Mouse (Mus musculus) B cell, adult 2 months (primary cell): ENCODE measurements around the gene Osbpl3.

Experiments
- DNase-seq, 2 experiments: peaks; one replicate each; pipeline ENCODE4 v3.0.0; 2022

Osbpl3 gene

GRCm38 (mm10) chr6:50368502-50369292 lies 87.3 kb downstream of the Osbpl3 start:
- no peak for DNase-seq

- no peak for DNase-seq
These were observed 88.2 kb downstream of the Osbpl3 start for GRCm38 (mm10) chr6:50367836-50368235.

GRCm38 (mm10) chr6:50366724-50367123 lies 89.3 kb downstream of the Osbpl3 start:
- DNase-seq, result no peak

GRCm38 (mm10) chr6:50366319-50366718 lies 89.7 kb downstream of the Osbpl3 start:
- DNase-seq, result no peak

- DNase-seq, result no peak
These were observed 91.6 kb downstream of the Osbpl3 start for GRCm38 (mm10) chr6:50364364-50364763.

GRCm38 (mm10) chr6:50363385-50363784 lies 92.6 kb downstream of the Osbpl3 start:
- DNase-seq, result no peak

- no peak for DNase-seq
These were observed 93.2 kb downstream of the Osbpl3 start for GRCm38 (mm10) chr6:50362704-50363261.

- no peak for DNase-seq
These were observed 93.8 kb downstream of the Osbpl3 start for GRCm38 (mm10) chr6:50362196-50362595.

GRCm38 (mm10) chr6:50358104-50358679 lies 97.8 kb downstream of the Osbpl3 start:
- no peak for DNase-seq

GRCm38 (mm10) chr6:50354688-50355660 lies 101.0 kb downstream of the Osbpl3 start:
- no peak for DNase-seq

- peak; percentile 35 to 37 for DNase-seq
These were observed 103.2 kb downstream of the Osbpl3 start for GRCm38 (mm10) chr6:50352812-50353211.

GRCm38 (mm10) chr6:50350911-50351310 lies 105.1 kb downstream of the Osbpl3 start:
- DNase-seq, result no peak

- DNase-seq, result no peak
These were observed 107.4 kb downstream of the Osbpl3 start for GRCm38 (mm10) chr6:50348619-50349018.

- DNase-seq, result no peak
These were observed 109.8 kb downstream of the Osbpl3 start for GRCm38 (mm10) chr6:50346204-50346603.

GRCm38 (mm10) chr6:50340226-50340906 lies 115.6 kb downstream of the Osbpl3 start:
- DNase-seq, result no peak

- DNase-seq, result no peak
These were observed 118.6 kb downstream of the Osbpl3 start for GRCm38 (mm10) chr6:50337431-50337830.

- DNase-seq, result no peak
These were observed 119.6 kb downstream of the Osbpl3 start for GRCm38 (mm10) chr6:50336376-50336775.

GRCm38 (mm10) chr6:50334846-50335821 lies 120.9 kb downstream of the Osbpl3 start:
- DNase-seq, result no peak

- no peak for DNase-seq
These were observed 122.7 kb downstream of the Osbpl3 start for GRCm38 (mm10) chr6:50333346-50333745.

GRCm38 (mm10) chr6:50331477-50331876 lies 124.5 kb downstream of the Osbpl3 start:
- DNase-seq, result no peak

- no peak for DNase-seq
These were observed 126.6 kb downstream of the Osbpl3 start for GRCm38 (mm10) chr6:50329380-50329779.
